21 mouse cellular contexts compared by ENCODE assay signal in the genomic region with DNA sequence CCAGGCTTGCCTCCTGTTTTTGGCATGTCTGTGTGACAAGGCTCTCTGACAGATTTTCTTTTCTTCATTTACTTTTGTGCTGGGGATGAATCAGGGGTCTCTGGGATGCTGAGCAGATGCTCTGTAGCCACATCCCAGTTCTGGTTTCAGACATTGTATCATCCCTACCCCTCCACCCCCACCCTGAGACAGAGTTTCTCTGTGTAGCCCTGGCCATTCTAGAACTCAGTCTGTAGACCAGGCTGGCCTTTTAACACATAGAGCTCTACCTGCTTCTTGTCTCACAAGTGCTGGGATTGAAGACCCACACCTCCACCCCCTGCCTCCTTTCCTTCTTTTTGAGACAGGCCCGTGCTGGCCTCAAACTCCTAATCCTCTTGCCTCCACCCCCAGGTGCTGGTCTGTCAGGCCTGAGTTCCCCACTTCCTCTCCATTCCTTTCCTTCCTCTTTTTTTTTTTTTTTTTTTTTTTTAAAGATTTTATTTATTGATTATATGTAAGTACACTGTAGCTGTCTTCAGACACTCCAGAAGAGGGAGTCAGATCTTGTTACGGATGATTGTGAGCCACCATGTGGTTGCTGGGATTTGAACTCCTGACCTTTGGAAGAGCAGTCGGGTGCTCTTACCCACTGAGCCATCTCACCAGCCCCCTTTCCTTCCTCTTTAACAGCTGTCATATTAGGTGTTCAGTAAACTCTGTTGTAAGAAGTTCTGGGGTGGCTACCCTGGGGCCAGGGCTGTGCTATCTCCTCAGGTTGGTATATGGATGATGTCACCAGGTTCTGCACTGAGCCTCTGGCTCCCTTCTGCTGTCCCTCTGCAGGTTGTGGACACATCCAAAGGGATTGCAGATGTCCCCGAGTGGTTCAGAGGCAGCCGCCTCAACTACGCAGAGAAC. TPM values are rescaled to one million over a fixed set of nuclear protein-coding genes. Genes with fewer than 3 reads are reported as not detected.
DNase-seq lines count a peak whose midpoint lies in the region; ATAC-seq and TF ChIP-seq lines count a peak whose summit lies in the region.
"Had no signal": no experiment of that assay in that cellular context is flagged by ENCODE, and none has a peak within 500 bp of the region (broad histone marks: within the 10 kb centered on the region; RNA-seq: fewer than 3 reads in every experiment).

No protein-coding gene starts in this region.

- H3K4me2 ChIP-seq in CH12.LX (ENCODE audit: insufficient read depth, low read depth, poor library complexity, severe bottlenecking) = no peak overlapping the region
- H3K4me2 ChIP-seq in liver, embryonic 14.5 days (ENCODE audit: low read depth) = no peak overlapping the region
- H3K4me2 ChIP-seq: hindbrain, embryonic 14.5 days; intestine, embryonic 15.5 days; kidney, embryonic 15.5 days; limb, embryonic 15.5 days; midbrain, embryonic 13.5 days had no signal

- peak overlapping the region; percentile 21 for H3K27ac ChIP-seq in CH12.LX (ENCODE audit: insufficient read depth, low read depth)
- H3K27ac ChIP-seq in bone marrow, adult 2 months (ENCODE audit: control insufficient read depth, insufficient read depth, low read depth, low read length, poor library complexity) = peak overlapping the region; percentile 88
- no peak overlapping the region for H3K27ac ChIP-seq in liver, embryonic 14.5 days
- H3K27ac ChIP-seq: forebrain, embryonic 10.5 days; heart, embryonic 10.5 days; hindbrain, embryonic 14.5 days; intestine, embryonic 15.5 days; kidney, embryonic 15.5 days; limb, embryonic 15.5 days; midbrain, embryonic 13.5 days had no signal

- H3K4me1 ChIP-seq in CH12.LX (ENCODE audit: control insufficient read depth in 1 of 2, insufficient read depth in 2 of 2) = peaks cover 16 to 90% of the 10 kb centered on the region in 2 experiments
- H3K4me1 ChIP-seq in bone marrow, adult 2 months (ENCODE audit: control insufficient read depth, insufficient read depth, low read length) = peaks cover 14% of the 10 kb centered on the region
- no peaks in the 10 kb centered on the region; a peak in 1 of 4 replicates for H3K4me1 ChIP-seq in liver, embryonic 14.5 days (replicated peaks; ENCODE audit: control insufficient read depth in 2 of 2, insufficient read depth in 2 of 2, low read length in 1 of 2)
- H3K4me1 ChIP-seq: heart, embryonic 10.5 days; limb, embryonic 15.5 days had no signal

- no peaks in the 10 kb centered on the region for H3K79me2 ChIP-seq in CH12.LX (replicated peaks; ENCODE audit: control insufficient read depth, extremely low read depth, insufficient read depth, poor library complexity, severe bottlenecking)

- H3K4me3 ChIP-seq in CH12.LX (replicated peaks in 1 of 3; ENCODE audit: low read depth in 2 of 3, low read length in 2 of 3, poor library complexity in 1 of 3) = no peak overlapping the region
- H3K4me3 ChIP-seq in bone marrow, adult 2 months (replicated peaks; ENCODE audit: control insufficient read depth, low read depth, low read length) = no peak overlapping the region
- H3K4me3 ChIP-seq in liver, embryonic 14.5 days (ENCODE audit: insufficient read depth in 1 of 2, low read depth in 2 of 2, low read length in 2 of 2) = no peak overlapping the region
- H3K4me3 ChIP-seq: forebrain, embryonic 10.5 days; heart, embryonic 10.5 days; intestine, embryonic 15.5 days; kidney, embryonic 15.5 days; limb, embryonic 15.5 days; midbrain, embryonic 13.5 days had no signal

- TF ChIP-seq RAD21 in CH12.LX (IDR thresholded peaks at IDR 0.05; ENCODE audit: low read depth, low read length) = no peak

- TF ChIP-seq POLR2A in CH12.LX (IDR thresholded peaks at IDR 0.05; ENCODE audit: low read depth, low read length) = no peak
- no peak for TF ChIP-seq POLR2A in bone marrow, adult 2 months (IDR thresholded peaks at IDR 0.05; ENCODE audit: borderline replicate concordance, control insufficient read depth, low read depth, low read length)

- in situ Hi-C loops in CH12.LX (cut with MboI; ENCODE audit: low pct_ligation_motif_present, low pct_unique_long_range_greater_than_20kb, low sequenced_read_pairs) = loop anchor here (10.0 kb wide), 2 partner anchors 109 to 199 kb away; no protein-coding TSS in a partner anchor

- dilution Hi-C loops in CH12.LX (cut with MboI; ENCODE audit: extremely low pct_ligation_motif_present, extremely low pct_unique_long_range_greater_than_20kb, low sequenced_read_pairs) = no loop called here

- DNase-seq in CH12.LX (ENCODE audit: extremely low read depth) = peak; percentile 65
- DNase-seq in liver, embryonic 14.5 days (ENCODE audit: low read depth in 3 of 3, low spot score in 3 of 3) = no peak
- no peak for DNase-seq in embryo, embryonic 9.5 days (ENCODE audit: extremely low spot score)
- DNase-seq in gastrocnemius, postnatal 10 days = no peak
- DNase-seq in frontal cortex, postnatal 25 days (ENCODE audit: low spot score in 2 of 2) = no peak
- DNase-seq: adrenal gland, postnatal 25 days; cerebellum, adult 9-10 months; heart, postnatal 14 days; right cerebral cortex, adult 18-20 months; spleen, adult 18-20 months had no signal

- no peak for TF ChIP-seq CTCF in CH12.LX (conservative IDR thresholded peaks at IDR 0.05 in 1 of 2, IDR thresholded peaks at IDR 0.05 in 1 of 2; ENCODE audit: low read depth in 2 of 2, low read length in 2 of 2)
- no peak for TF ChIP-seq CTCF in bone marrow, adult 2 months (IDR thresholded peaks at IDR 0.05; ENCODE audit: control insufficient read depth, insufficient read depth, low read length)
- no peak for TF ChIP-seq CTCF in liver, embryonic 14.5 days (IDR thresholded peaks at IDR 0.05; ENCODE audit: low read depth)

- no peak for TF ChIP-seq EP300 in CH12.LX (IDR thresholded peaks at IDR 0.05; ENCODE audit: low read length)
- no peak for TF ChIP-seq EP300 in liver, embryonic 14.5 days (IDR thresholded peaks at IDR 0.05; ENCODE audit: low read depth)

- WGBS in bone marrow, adult 2 months = 52% methylated on average over 6 of the region's 6 CpGs
- 59% methylated on average over 5 of the region's 6 CpGs for WGBS in liver, embryonic 14.5 days (ENCODE audit: insufficient replicate concordance)

- H3K36me3 ChIP-seq in CH12.LX (replicated peaks in 1 of 2; ENCODE audit: control insufficient read depth in 1 of 2, insufficient read depth in 1 of 2, low read length in 1 of 2) = peaks cover 19 to 75% of the 10 kb centered on the region in 2 experiments
- peaks cover 5% of the 10 kb centered on the region; the same call in 1 of the 2 replicates for H3K36me3 ChIP-seq in liver, embryonic 14.5 days (replicated peaks; ENCODE audit: control insufficient read depth, insufficient read depth, low read depth)

- ATAC-seq in liver, embryonic 14.5 days (ENCODE audit: insufficient read depth) = peak; percentile 27; the same call in 1 of the 2 replicates
- peak; percentile 62 for ATAC-seq in neutrophil, adult 5-6 weeks (ENCODE audit: extremely low read depth, insufficient number of reproducible peaks, low FRiP score, poor library complexity, severe bottlenecking)
- ATAC-seq: activated CD4-positive, CD25-positive, alpha-beta regulatory T cell, adult 4 months; intestine, embryonic 15.5 days; midbrain, embryonic 13.5 days; Patski had no signal

- H3K9me3 ChIP-seq in CH12.LX (replicated peaks; ENCODE audit: low read length) = no peaks in the 10 kb centered on the region
- no peaks in the 10 kb centered on the region for H3K9me3 ChIP-seq in liver, embryonic 14.5 days (ENCODE audit: control insufficient read depth, low read length)
- H3K9me3 ChIP-seq: forebrain, embryonic 10.5 days; heart, embryonic 10.5 days; intestine, embryonic 15.5 days; kidney, embryonic 15.5 days; limb, embryonic 15.5 days; midbrain, embryonic 13.5 days had no signal

- H3K9ac ChIP-seq in CH12.LX (ENCODE audit: insufficient read depth, low read depth) = no peak overlapping the region
- H3K9ac ChIP-seq in liver, embryonic 14.5 days (replicated peaks) = no peak overlapping the region
- H3K9ac ChIP-seq: hindbrain, embryonic 14.5 days; intestine, embryonic 15.5 days; kidney, embryonic 15.5 days; limb, embryonic 15.5 days; midbrain, embryonic 13.5 days had no signal

- no peaks in the 10 kb centered on the region for H3K27me3 ChIP-seq in CH12.LX (replicated peaks)
- H3K27me3 ChIP-seq in liver, embryonic 14.5 days (ENCODE audit: control insufficient read depth, insufficient read depth, low read length) = no peaks in the 10 kb centered on the region
- H3K27me3 ChIP-seq: intestine, embryonic 15.5 days; kidney, embryonic 15.5 days; limb, embryonic 15.5 days; midbrain, embryonic 13.5 days; Patski had no signal

RNA-seq across cellular contexts. Expression of a gene that starts 8.3 kb away (rescaled TPM):
- total RNA-seq in CH12.LX (2012; rRNA removed) (21.3 and 24.9 TPM in 2 replicates), CH12.LX (2014; rRNA removed) (34.5 and 48.8 TPM in 2 replicates)
- polyA plus RNA-seq in CH12.LX (2012; ENCODE audit: insufficient read length, low read depth) = 39.8 and 58.3 TPM in 2 replicates
- polyA plus RNA-seq in bone marrow, adult 2 months (2011; ENCODE audit: insufficient read depth, insufficient read length, low replicate concordance, missing spikeins) = 4.3 and 18.4 TPM in 2 replicates
- polyA plus RNA-seq in liver, embryonic 14.5 days (2012; rRNA removed) = 11.0 and 11.6 TPM in 2 replicates
- 13.2 and 13.5 TPM in 2 replicates for polyA plus RNA-seq in liver, embryonic 14.5 days (2014; fragmentation: Nextera tagmentation; extraction: Ambion mirVana)
- 31.8 and 56.4 TPM in 2 replicates for total RNA-seq in neutrophil, adult 5-6 weeks (2017)
- total RNA-seq in gastrocnemius, postnatal 10 days (2021) = 1 to 10 TPM; 5.1 to 6.6 TPM

RNA-seq across cellular contexts. Expression of a gene that starts 42.6 kb away (rescaled TPM):
- total RNA-seq in CH12.LX (2012; rRNA removed) (48.4 and 49.6 TPM in 2 replicates), CH12.LX (2014; rRNA removed) (30.1 and 37.7 TPM in 2 replicates)
- polyA plus RNA-seq in CH12.LX (2012; ENCODE audit: insufficient read length, low read depth) = 147 and 164 TPM in 2 replicates
- 4.1 and 9.4 TPM in 2 replicates for polyA plus RNA-seq in bone marrow, adult 2 months (2011; ENCODE audit: insufficient read depth, insufficient read length, low replicate concordance, missing spikeins)
- polyA plus RNA-seq in liver, embryonic 14.5 days (2012; rRNA removed) = 3.7 and 4.9 TPM in 2 replicates
- 16.4 and 21.1 TPM in 2 replicates for polyA plus RNA-seq in liver, embryonic 14.5 days (2014; fragmentation: Nextera tagmentation; extraction: Ambion mirVana)
- total RNA-seq in neutrophil, adult 5-6 weeks (2017) = 9.7 and 10.1 TPM in 2 replicates
- total RNA-seq in gastrocnemius, postnatal 10 days (2021) = 1 to 10 TPM; 7.6 to 8.0 TPM

RNA-seq across cellular contexts. Expression of a gene that starts 47.6 kb away (rescaled TPM):
- total RNA-seq in CH12.LX (2012; rRNA removed) = not detected in 2 replicates
- not detected in 2 replicates for total RNA-seq in CH12.LX (2014; rRNA removed)
- polyA plus RNA-seq in CH12.LX (2012; ENCODE audit: insufficient read length, low read depth) = not detected in 2 replicates
- polyA plus RNA-seq in bone marrow, adult 2 months (2011; ENCODE audit: insufficient read depth, insufficient read length, low replicate concordance, missing spikeins) = not detected in 2 replicates
- polyA plus RNA-seq in liver, embryonic 14.5 days (2012; rRNA removed) = 0.01 TPM in 1 of 2 replicates, not detected in the other
- not detected in 2 replicates for polyA plus RNA-seq in liver, embryonic 14.5 days (2014; fragmentation: Nextera tagmentation; extraction: Ambion mirVana)
- 0.93 and 1.5 TPM in 2 replicates for total RNA-seq in neutrophil, adult 5-6 weeks (2017)
- under 1 TPM; 0.21 to 0.56 TPM for total RNA-seq in gastrocnemius, postnatal 10 days (2021)
- total RNA-seq: heart, postnatal 14 days had no signal
- polyA plus RNA-seq: activated CD4-positive, CD25-positive, alpha-beta regulatory T cell, adult 4 months; heart, embryonic 10.5 days; Patski had no signal

RNA-seq across cellular contexts. Expression of a gene that starts 50.0 kb away (rescaled TPM):
- total RNA-seq in CH12.LX (2012; rRNA removed) = 21.0 and 23.8 TPM in 2 replicates
- 22.7 and 26.0 TPM in 2 replicates for total RNA-seq in CH12.LX (2014; rRNA removed)
- polyA plus RNA-seq in CH12.LX (2012; ENCODE audit: insufficient read length, low read depth) = 33.0 and 36.9 TPM in 2 replicates
- 12.3 and 36.6 TPM in 2 replicates for polyA plus RNA-seq in bone marrow, adult 2 months (2011; ENCODE audit: insufficient read depth, insufficient read length, low replicate concordance, missing spikeins)
- 5.5 and 8.1 TPM in 2 replicates for polyA plus RNA-seq in liver, embryonic 14.5 days (2012; rRNA removed)
- 2.0 and 2.2 TPM in 2 replicates for polyA plus RNA-seq in liver, embryonic 14.5 days (2014; fragmentation: Nextera tagmentation; extraction: Ambion mirVana)
- 36.2 and 47.8 TPM in 2 replicates for total RNA-seq in neutrophil, adult 5-6 weeks (2017)
- 1 to 10 TPM; 3.7 to 4.6 TPM for total RNA-seq in gastrocnemius, postnatal 10 days (2021)
